Mouse (Mus musculus) Muller cell, postnatal 12 days (primary cell): ENCODE measurements around the gene Gm10053.
"Not testable (repeated sequence)": the region's sequence is repeated elsewhere in the genome, so short reads cannot be mapped to it uniquely, and the experiment has no call there.

Source experiments
- DNase-seq: peaks from one replicate; pipeline ENCODE4 v3.0.0-alpha.2; 2015; ENCODE audit errors: inconsistent ontology term

Gene Gm10053

DNA sequence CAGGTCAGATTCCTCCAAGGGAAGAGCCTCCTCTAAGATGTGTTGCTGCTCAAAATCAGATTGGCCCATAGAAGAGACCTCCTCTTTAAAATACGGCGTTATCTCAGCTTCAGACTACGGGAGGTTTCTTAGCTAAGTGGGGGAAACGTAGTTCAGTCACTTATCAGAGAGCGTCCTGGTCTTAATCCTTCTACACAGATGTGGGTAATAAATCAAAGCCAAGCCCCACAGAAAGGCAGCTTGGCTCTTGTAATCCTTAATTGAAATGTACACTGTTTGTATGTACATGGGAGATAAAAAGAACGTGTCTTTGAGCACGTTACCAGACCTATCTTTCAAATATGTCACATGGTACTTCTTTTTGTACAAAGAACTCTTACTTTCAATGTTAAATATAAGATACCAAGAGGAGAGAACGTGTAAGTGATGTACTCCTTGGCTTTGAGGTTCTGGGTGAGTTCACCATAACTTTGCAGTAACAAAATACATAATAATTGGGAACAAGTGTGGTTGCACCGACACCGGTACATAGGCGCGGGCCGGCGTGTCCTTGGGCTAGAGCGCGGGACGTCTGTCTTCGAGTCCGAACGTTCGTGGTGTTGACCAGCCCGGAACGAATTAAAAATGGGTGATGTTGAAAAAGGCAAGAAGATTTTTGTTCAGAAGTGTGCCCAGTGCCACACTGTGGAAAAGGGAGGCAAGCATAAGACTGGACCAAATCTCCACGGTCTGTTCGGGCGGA, at the start of gene Gm10053:
TSS of gene Gm10053 (plus strand) at position 558 of the 742 bp plus-strand sequence.
- not testable (repeated sequence) for DNase-seq

DNA sequence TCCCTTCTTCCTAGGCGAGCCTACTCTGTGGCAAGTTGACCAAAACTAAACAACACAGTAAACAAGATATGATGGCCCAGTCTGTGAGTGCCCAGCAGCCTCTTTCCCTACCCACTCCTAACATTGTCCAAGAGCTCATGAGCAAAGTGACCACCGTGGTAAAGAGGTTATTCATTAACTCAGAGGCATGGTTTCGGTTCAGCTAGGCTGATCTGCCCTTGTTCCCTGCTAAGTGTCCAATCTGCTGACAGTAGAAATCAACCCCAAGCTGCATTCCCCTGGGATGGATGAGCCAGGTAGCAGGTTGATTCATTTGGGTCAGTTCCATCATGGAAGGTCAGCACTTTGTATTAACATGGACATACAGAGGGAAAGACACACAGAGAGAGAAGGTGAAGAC, 33.4 kb upstream of the Gm10053 start:
- peak; percentile 45 for DNase-seq

GRCm38 (mm10) chr19:24845007-24845546, 30.4 kb upstream of the Gm10053 start:
- peak; percentile 31 for DNase-seq

- no peak for DNase-seq
Observed at GRCm38 (mm10) chr19:24848345-24848744, 27.1 kb upstream of the Gm10053 start.

GRCm38 (mm10) chr19:24848844-24849243, 26.6 kb upstream of the Gm10053 start:
- DNase-seq = no peak

DNA sequence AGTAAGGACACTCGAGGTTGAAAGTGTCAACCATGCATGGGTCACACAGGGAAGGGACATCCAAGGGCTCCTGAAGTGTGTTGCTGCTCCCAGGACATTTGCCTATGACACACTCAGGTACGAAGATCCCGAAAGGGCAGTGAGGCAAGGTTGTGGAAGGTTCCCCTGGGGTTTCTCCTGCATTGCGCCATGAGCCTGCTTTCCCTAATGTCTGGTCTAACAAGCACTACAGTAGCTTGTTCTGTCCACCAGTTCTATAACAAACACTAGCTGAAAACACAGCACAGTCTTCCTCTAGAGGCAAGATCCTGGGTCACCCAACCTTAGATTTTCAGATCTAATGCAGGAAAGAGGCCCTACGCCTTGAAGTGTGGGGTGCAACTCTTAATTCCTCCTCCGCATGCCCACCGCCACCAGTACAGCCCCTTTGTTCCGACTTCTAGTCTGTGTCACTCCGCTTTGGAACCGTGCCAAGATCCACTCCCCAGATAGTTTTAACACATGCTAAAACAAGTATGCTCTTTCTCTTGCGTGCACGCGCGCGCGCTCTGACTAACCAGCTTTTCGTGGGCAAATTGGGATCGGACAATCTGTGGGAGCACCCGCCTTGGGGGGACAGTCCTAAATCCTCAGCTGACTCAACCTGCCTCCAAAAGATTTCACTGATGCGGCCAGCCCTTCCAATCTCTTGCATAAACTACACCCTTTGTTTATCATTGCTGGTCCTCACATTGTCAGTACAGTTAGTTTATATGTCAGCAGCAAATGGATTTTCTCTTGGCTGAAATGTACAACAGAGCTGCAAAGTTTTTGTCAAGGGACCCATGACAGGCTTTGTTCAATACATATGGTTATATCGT, 23.8 kb upstream of the Gm10053 start:
- no peak for DNase-seq

DNA sequence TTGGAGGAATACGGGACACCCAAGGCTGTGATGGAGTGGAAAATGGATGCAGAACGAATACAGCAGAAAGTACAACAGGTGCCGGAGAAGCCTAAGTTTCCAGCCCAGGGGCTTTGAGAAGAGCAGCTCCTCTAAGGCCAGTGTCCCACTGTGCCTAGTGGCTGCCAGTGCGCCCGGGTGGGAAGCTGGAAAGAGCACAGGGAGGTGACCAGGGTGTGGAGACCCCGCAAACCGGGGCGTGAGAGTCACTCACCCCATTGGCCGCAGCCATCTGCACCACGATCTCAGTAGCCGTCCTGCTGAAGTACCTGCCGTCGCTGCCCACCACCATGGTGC, 14.2 kb upstream of the Gm10053 start:
- DNase-seq = no peak

DNA sequence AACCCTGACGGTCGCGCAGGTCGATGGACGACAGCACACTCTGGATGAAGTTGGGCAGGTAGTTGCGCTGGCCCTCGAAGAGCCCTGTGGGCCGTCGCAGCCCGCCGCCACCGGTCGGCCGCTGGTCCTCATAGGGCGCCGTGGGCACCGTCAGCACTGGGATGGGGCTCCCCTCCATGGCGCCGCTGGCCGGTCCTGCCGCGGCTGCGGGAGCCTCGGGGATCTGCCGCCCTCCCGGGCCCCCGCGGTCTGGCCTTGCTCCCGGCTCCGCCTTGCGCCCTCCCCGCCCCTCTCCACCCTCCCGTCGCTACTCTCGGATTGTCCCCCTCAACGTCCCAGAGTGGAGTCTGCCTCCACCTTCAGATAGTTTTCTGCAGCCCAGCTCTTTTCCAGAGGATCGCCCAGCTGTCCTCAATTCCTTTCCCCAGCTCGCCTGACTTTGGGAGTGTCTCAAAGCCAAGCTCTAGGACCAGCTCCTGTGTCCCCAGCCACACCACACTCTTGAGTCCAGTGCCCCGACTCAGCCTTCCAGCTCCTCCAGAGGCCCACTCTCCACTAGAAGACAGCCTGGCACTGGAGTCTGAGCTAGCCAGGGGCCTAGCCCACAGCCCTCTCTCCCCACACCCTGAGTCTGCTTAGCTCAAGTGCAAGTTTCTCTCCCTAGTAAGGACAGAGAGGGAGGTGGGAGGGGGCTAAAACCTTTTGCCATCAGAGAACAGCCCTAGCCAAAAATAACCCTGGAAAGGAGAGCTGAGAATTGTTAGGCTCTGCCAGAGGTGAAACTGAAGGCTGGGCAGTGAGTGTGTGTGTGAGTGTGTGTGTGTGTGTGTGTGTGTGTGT, 13.7 kb upstream of the Gm10053 start, which contains the start of gene Pgm5:
TSS of gene Pgm5 (minus strand) at position 244 of the 840 bp plus-strand sequence.
- peak; percentile 46 for DNase-seq

DNA sequence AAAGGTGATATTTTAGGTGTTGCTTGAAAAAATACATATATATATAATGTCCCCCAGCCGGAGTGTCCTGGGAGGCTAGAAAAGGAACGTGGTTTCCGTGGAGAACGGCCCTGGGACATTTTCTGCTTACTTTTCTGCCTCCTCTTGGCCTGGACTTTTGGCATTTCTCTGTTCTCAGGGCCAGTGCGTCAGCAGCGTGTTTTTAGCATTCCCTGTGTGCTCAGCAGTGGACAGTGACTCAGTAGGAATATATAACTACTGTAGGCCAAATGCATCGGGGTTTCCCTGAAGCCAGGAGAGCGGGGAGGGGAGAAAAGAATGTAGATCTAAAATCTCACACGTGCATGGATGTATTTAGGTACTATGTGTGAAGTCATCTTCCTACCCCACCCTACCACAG, 10.1 kb upstream of the Gm10053 start:
- no peak for DNase-seq

- DNase-seq = peak; percentile 53
Observed at GRCm38 (mm10) chr19:24871037-24871635, 4.3 kb upstream of the Gm10053 start.

DNA sequence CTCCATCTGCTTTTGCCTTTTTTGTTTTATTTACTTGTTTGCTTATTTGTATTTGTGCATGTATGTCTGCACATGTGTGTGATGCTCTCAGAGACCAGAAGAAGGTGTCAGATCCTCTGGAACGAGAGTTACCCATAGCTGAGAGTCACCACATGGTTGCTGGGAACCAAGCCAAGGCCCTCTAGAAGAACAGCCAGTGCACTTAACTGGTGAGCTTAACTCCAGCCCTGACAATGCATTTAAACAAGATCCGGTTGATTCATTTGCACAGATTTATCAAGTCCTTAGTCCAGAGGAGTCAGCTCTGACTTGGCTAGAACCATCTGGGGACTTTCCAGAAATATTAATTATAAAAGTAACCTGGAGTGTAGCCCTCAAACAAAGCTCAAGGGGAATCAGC, 1.6 kb upstream of the Gm10053 start:
- no peak for DNase-seq

- no peak for DNase-seq
Observed at GRCm38 (mm10) chr19:24881237-24881636, 5.8 kb downstream of the Gm10053 start.

GRCm38 (mm10) chr19:24885504-24885903, 10.0 kb downstream of the Gm10053 start:
- peak; percentile 32 for DNase-seq

- DNase-seq = no peak
Observed at GRCm38 (mm10) chr19:24886888-24887287, 11.4 kb downstream of the Gm10053 start.

DNA sequence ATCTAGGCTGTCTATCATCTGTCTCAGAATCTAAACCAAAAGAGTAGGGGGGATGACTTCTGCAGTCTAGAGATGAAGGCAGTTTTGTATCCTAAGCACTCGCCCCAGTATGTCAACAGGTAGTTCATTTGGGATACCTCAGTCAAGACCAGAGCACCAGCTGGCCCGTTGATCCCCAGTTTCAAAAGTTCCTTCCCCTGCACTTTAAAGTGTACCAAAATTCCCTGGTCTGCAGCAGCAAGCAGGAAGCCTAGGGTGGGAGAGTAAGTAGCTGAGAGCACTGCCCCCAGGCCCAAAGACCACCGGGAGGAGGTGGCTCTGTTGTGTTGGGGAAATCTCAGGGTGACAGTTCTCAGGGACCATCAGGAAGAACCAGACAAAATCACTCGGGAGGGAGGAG, 21.1 kb downstream of the Gm10053 start:
- DNase-seq = no peak

DNA sequence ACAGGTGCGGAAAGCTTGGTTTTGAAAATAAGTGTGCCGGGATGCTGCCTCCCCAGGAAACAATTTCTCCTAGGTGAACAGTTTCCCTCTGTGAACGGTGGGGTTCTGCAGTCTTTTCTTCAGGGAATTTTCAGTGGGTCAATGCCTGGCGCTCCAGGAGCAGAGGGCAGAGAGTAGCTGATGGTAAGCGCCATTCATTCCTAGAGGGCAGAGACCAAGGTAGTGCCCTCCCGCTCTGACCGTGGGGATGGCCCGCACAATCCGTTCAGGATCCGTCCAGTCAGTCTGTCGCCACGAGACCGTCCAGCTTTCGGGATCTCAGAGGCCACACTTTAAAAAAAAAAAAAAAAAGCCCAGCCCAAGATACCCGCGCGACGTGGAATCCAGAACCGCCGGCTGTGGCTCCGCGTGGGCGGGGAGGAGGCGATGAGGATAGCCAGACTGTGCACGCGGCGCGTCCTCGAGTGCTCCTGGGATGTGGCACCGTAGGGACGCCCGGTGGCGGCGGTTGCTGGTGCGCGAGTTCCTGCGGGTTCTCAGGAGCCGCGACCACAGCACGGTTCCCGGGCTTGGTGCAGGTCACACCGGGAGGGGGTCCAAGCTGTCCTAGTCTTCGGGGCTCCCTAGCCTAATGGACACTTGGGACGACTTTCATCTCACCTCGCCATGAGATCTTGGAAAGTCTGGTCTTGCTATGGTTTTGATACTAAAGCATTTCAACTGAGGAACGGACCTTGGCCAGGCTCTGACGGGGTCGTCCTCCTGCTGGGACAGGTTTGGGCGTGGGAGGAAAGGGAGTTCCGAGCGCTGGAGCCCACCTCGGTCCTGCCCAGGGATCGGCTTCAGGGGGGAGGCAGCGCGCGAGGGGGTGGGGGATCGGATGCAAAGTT, 21.8 kb downstream of the Gm10053 start:
- DNase-seq = peak; percentile 12

GRCm38 (mm10) chr19:24897896-24898736, 22.6 kb downstream of the Gm10053 start:
- peak; percentile 27 for DNase-seq

- peak; percentile 34 for DNase-seq
Observed at GRCm38 (mm10) chr19:24898737-24899577, 23.5 kb downstream of the Gm10053 start.
